Mouse (Mus musculus) hematopoietic stem cell, adult 5-6 weeks (primary cell): ENCODE data around the gene Gm37240. TPM values are rescaled to one million over a fixed set of nuclear protein-coding genes. Genes with fewer than 3 reads are reported as not detected.

Source experiments
- ATAC-seq, 2 experiments: fragments of 125-278 bp in 1 of 2; replicated peaks in 1 of 2; 2 replicates each; pipeline ENCODE4 v1.8.0; 2016 to 2017; ENCODE audit warnings: inconsistent platforms in 2 of 2, mild to moderate bottlenecking in 2 of 2, moderate number of reproducible peaks in 2 of 2, low read depth in 1 of 2, moderate TSS enrichment in 1 of 2; ENCODE audit not compliant: low FRiP score in 2 of 2, poor library complexity in 2 of 2, severe bottlenecking in 2 of 2, insufficient read depth in 1 of 2, low TSS enrichment in 1 of 2
- total RNA-seq: library from RNA; stranded (forward); fragments of 172-1452, 232-1000 nt; gene quantifications from 2 replicates; pipeline ENCODE4 v1.2.3, GENCODE M21; 2017

The Gm37240 gene
- total RNA-seq, 1 experiment from 2014 or later = not detected

- ATAC-seq = no peak
Observed at GRCm38 (mm10) chr3:85786501-85786900, 100.8 kb downstream of the Gm37240 start.

DNA sequence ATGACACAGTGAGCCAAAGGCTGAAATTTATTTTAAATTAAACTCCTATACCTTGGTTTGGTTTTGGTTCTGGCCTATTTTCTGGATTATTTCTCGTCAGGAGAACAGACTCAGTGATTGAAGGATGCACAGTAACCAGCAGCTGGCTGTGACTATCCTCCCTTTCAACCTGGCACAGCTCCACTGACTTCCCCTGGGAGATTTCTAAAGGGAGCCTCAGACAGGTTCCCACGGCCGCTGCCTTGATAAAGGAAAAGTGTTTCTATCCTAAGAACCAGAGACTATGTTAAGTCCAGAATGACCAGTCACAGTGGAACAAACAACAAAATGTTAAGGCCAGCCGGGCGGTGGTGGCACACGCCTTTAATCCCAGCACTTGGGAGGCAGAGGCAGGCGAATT lies 106.4 kb downstream of the Gm37240 start:
- ATAC-seq = no peak

GRCm38 (mm10) chr3:85780332-85780731 lies 107.0 kb downstream of the Gm37240 start:
- no peak for ATAC-seq

DNA sequence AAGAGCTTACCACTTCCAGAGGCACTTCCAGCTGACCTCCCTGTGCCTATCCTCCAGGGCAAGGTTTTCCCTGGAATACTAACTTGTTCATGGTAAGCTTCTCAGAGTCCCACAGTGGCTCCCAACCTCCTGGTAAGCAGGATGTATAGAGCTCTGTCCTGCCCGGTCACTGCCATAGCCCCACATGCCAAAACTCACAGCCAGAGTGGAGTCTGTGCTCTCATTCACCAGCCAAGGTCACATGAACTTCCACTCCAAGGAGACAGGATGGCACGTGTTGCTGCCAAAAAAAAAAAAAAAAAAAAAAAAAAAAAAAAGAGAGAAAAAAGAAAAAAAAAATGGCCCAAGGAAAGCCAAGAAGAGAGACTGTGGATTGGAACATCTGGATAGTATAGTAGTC lies 109.5 kb downstream of the Gm37240 start:
- ATAC-seq = no peak

- ATAC-seq = no peak
Observed at GRCm38 (mm10) chr3:85777356-85777755, 110.0 kb downstream of the Gm37240 start.

GRCm38 (mm10) chr3:85776707-85777106 lies 110.6 kb downstream of the Gm37240 start:
- ATAC-seq = no peak

DNA sequence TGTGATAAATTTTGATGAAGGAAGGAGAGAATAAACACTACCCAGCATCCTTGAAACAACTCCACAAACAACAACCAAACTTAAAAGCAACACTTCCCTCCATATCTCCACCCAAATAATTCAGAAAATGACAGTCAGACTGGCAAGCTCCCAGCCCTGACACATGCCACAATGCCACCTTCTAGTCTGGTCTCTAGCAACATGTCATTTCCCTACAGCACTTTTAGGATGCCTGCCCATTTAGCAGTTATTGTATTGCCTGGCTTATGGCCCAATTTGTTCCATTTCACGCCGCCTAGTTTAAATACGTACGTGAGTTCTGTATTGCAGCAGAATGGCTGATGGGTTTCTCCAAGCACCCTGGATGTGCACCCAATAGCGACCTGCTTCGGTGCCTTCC lies 111.2 kb downstream of the Gm37240 start:
- no peak for ATAC-seq

DNA sequence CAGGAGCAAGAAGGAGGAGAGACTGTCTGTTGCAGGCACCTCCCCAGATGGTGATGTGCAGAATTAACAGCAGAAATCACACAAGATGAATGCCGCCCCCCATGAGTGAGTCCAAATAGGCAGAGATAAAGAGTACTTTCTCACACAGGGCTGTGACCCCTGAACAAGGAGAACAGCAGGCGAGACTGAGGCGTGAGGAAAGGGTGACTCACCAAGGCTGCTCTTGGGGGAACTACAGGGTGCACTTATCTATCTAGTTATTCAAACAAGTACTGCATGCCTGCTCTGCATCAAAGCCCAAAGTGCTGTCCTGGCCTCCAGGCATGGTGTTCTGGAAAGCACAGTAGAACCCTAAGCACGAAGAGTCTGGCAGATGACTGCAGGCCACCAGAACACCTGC lies 113.4 kb downstream of the Gm37240 start:
- no peak for ATAC-seq

GRCm38 (mm10) chr3:85773425-85773824 lies 113.9 kb downstream of the Gm37240 start:
- no peak for ATAC-seq

DNA sequence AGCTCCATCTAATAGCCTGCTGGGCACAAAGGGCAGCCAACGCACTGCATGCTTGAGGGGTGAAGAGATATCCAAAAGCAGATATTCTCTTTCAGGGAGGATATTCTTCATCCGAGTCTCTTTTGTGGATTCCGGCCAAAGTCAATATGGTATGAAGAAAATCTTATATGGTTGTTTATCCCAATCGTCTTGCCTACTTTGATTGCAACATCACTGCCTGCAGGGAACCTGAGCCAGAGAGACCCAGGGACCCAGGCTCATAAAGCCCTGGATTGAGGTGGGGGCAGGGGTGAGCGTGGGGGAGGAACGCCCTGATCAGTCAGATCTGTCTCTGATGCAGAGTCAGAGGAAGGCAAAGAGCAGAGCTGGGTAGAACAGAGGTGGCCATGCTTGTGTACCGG lies 122.4 kb downstream of the Gm37240 start:
- ATAC-seq = no peak

DNA sequence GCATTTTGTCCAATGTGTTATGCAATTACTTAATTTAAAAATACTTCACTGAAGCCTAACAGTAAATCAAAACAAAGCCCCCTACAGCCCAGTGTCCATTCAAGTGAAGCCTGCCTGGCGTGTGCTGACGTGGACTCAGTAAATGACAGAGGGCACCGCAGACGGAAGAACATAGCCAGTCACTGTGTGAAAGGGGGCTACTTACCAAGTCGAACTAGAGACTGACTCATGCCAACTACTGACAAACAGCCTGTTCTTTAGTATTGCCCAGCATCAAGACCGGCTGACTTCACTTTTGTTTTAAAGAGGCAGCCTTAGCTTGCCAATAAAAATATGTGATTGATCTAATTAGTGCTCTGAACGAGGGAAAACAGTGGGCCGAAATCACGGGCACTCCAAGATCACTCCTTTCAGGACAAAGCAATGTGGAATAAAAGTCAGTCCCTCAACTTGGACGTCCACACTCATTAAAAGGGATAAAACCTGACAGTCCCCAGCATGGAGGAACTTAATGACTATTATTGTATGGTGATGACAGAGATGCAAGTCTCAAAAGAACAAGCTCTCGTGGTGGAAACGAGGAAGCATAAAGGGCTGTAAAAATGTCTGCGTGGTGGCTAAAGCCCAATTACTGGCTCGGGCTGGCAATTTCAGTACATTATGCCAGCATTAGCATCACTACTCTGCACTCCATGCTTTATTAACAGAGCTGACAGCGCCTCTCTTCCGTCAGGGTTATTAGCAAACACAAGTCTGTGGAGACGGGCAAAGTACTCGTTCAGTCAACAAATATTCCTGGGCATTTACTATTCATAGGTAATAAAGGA lies 123.1 kb downstream of the Gm37240 start:
- ATAC-seq = no peak

GRCm38 (mm10) chr3:85757944-85758343 lies 129.4 kb downstream of the Gm37240 start:
- ATAC-seq = no peak

- ATAC-seq = no peak
Observed at GRCm38 (mm10) chr3:85757435-85757834, 129.9 kb downstream of the Gm37240 start.

GRCm38 (mm10) chr3:85749348-85749747 lies 138.0 kb downstream of the Gm37240 start:
- ATAC-seq = no peak

- ATAC-seq = no peak
Observed at GRCm38 (mm10) chr3:85748863-85749262, 138.5 kb downstream of the Gm37240 start.

DNA sequence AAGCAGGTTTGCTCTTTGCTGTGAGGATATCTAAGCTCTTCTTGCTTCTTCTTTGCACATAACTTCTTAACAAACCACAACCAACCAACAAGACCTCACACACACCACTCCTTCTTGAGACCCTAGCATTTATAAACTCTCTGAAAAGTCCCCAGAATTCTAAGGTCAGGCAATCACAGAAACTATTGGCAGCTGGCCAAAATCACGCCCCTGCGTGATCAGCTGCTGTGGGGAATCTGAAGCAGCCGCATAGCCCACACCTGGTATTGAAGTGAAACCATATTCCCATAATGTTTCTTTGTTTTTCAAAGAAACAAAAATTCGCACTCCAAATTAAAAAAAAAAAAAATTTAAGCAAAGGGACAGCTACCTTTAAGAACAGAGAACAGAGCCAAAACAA lies 141.2 kb downstream of the Gm37240 start:
- no peak for ATAC-seq

GRCm38 (mm10) chr3:85741767-85742166 lies 145.6 kb downstream of the Gm37240 start:
- no peak for ATAC-seq

GRCm38 (mm10) chr3:85738591-85738990 lies 148.7 kb downstream of the Gm37240 start:
- no peak for ATAC-seq
